Mouse (Mus musculus): ENCODE measurements around the gene Ralgapa1. TPM values are rescaled to one million over a fixed set of nuclear protein-coding genes. Genes with fewer than 3 reads are reported as not detected.

The Ralgapa1 gene
- polyA plus RNA-seq (2016; fragmentation: Nextera tagmentation; extraction: Ambion mirVana): 10.0 and 11.7 TPM in 2 replicates

GRCm38 (mm10) chr12:55820661-55821314, at the start of gene Ralgapa1:
Gene Ralgapa1, minus strand, starts transcription at chr12:55821167.
- ATAC-seq: peak; percentile 89
- no peaks in the 10 kb centered on the region for H3K36me3 ChIP-seq
- H3K9ac ChIP-seq: peak within 1 kb of the TSS; percentile 90
- H3K4me1 ChIP-seq: peaks cover 9% of the 10 kb centered on the region
- WGBS (ENCODE audit: insufficient replicate concordance): under 1% methylated on average over 72 of the region's 78 CpGs
- no peaks in the 10 kb centered on the region; the same call in 1 of the 2 replicates for H3K9me3 ChIP-seq (replicated peaks)
- H3K4me3 ChIP-seq: peak within 1 kb of the TSS; percentile 79
- H3K27ac ChIP-seq: peak within 1 kb of the TSS; percentile 88
- peak within 1 kb of the TSS; percentile 82 for H3K4me2 ChIP-seq
- no peaks in the 10 kb centered on the region for H3K27me3 ChIP-seq (replicated peaks)

DNA sequence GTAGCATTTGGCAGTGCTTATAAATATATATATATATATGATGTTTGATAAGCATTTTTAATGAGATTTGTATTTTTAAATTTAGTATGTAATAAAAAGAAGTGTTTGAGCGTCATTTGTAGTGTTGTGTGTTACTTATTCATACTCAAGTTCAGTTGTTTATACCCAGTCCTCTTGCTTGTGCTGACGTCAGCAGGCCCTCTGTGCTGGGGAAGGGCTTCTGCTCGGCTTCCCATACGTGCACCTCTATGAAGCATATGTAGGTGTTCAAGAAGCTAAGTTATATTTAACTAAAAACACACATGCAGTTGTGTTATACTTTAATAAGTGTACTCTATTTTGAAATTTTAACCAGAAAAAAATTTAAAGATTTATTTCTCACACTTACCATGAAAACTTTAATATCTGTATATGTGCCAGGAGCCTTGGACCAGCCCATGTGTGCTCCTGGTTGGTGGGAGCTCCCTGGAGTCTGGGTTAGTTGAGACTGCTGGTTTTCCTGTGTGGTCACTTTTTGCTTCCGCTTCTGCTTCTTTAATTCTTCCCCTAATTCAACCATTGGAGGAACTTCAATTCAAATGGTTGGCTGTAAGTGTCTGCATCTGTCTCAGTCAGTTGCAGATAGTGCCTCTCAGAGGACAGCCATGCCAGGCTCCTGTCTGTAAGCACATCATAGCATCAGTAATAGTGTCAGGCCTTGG, 48.8 kb upstream of the Ralgapa1 start:
- peaks cover 63% of the 10 kb centered on the region for H3K36me3 ChIP-seq
- no peaks in the 10 kb centered on the region for H3K27me3 ChIP-seq (replicated peaks)
- H3K4me3 ChIP-seq: no peak overlapping the region
- no peak for ATAC-seq
- H3K4me1 ChIP-seq: peaks cover 15% of the 10 kb centered on the region
- no peaks in the 10 kb centered on the region for H3K9me3 ChIP-seq (replicated peaks)
- no peak overlapping the region for H3K27ac ChIP-seq
- 64% methylated on average over 5 of the region's 5 CpGs for WGBS (ENCODE audit: insufficient replicate concordance)
- no peak overlapping the region for H3K9ac ChIP-seq
- no peak overlapping the region for H3K4me2 ChIP-seq

DNA sequence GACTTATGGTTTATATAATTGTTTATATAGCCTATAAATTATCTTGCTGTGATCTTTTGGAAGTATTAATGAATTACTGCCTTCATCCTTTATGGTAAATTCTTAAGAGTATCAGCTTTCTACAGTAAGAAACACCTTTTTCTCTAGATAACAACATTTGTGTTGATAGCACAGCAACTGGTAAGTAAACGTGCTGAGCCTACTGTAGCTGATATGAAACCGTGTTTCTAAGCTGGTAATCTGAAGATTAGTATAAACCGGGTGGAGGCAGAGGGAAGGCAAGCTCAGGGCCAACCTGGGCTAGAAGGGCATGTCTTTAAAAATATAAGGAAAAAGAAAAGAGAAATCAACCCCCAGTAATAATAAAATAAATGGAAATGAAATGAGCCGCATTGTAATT, 46.8 kb upstream of the Ralgapa1 start:
- no peak overlapping the region for H3K9ac ChIP-seq
- H3K27ac ChIP-seq: no peak overlapping the region
- no peaks in the 10 kb centered on the region for H3K9me3 ChIP-seq (replicated peaks)
- H3K27me3 ChIP-seq (replicated peaks): no peaks in the 10 kb centered on the region
- peaks cover 17% of the 10 kb centered on the region for H3K4me1 ChIP-seq
- peak; percentile 79 for ATAC-seq
- no peak overlapping the region for H3K4me3 ChIP-seq
- peaks cover 76% of the 10 kb centered on the region for H3K36me3 ChIP-seq
- H3K4me2 ChIP-seq: no peak overlapping the region
- 49% methylated on average over 4 of the region's 4 CpGs for WGBS (ENCODE audit: insufficient replicate concordance)

GRCm38 (mm10) chr12:55860631-55861030, 39.7 kb upstream of the Ralgapa1 start:
- ATAC-seq: no peak
- H3K27me3 ChIP-seq (replicated peaks): no peaks in the 10 kb centered on the region
- H3K4me2 ChIP-seq: peak overlapping the region; percentile 46
- no peak overlapping the region for H3K4me3 ChIP-seq
- H3K36me3 ChIP-seq: peaks cover 75% of the 10 kb centered on the region
- H3K27ac ChIP-seq: peak overlapping the region; percentile 86
- peaks cover 13% of the 10 kb centered on the region for H3K9me3 ChIP-seq (replicated peaks)
- peak overlapping the region; percentile 22; the same call in 1 of the 2 replicates for H3K9ac ChIP-seq
- peaks cover 46% of the 10 kb centered on the region for H3K4me1 ChIP-seq
- WGBS (ENCODE audit: insufficient replicate concordance): 77% methylated on average over 7 of the region's 7 CpGs

GRCm38 (mm10) chr12:55859409-55860349, 38.7 kb upstream of the Ralgapa1 start:
- ATAC-seq: peak; percentile 88
- Histone ChIP-seq H3K27ac (peak overlapping the region; percentile 86), H3K9ac (peak overlapping the region; percentile 22; the same call in 1 of the 2 replicates), H3K9me3 (replicated peaks) (peaks cover 14% of the 10 kb centered on the region), H3K4me2 (peak overlapping the region; percentile 46), H3K4me1 (peaks cover 37% of the 10 kb centered on the region), H3K4me3 (no peak overlapping the region), H3K27me3 (replicated peaks) (no peaks in the 10 kb centered on the region), H3K36me3 (peaks cover 75% of the 10 kb centered on the region)
- WGBS (ENCODE audit: insufficient replicate concordance): 71% methylated on average over 17 of the region's 17 CpGs

- Histone ChIP-seq H3K9me3 (replicated peaks) (peaks cover 8% of the 10 kb centered on the region), H3K4me3 (no peak overlapping the region), H3K36me3 (peaks cover 54% of the 10 kb centered on the region), H3K9ac (0 out of 2 replicates have a peak overlapping the region, but pooled peaks have one; percentile 8), H3K27ac (peak overlapping the region; percentile 48; the same call in 1 of the 2 replicates), H3K4me2 (peak overlapping the region; percentile 28), H3K4me1 (peaks cover 15% of the 10 kb centered on the region), H3K27me3 (replicated peaks) (no peaks in the 10 kb centered on the region)
- ATAC-seq: peak; percentile 97
Observed at GRCm38 (mm10) chr12:55850650-55851049, 29.7 kb upstream of the Ralgapa1 start.

DNA sequence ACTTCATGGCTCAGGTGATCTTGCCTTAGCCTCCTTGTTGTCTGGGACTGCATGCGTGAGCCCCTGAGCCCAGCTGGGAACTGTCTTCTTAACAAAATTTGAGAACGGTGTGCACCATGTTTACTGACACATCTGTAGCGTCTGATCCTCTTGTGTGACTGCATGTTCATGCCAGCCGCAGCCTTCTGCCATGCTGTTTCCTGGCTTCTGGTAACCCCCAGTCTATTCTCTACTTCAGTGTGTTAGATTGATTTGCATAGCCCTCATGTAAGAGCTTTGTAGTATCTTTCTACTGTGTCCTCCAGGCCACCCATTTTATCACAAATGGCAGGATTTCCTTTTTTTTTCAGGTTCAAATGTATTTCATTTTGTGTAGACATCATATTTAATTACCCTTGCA, 26.9 kb upstream of the Ralgapa1 start:
- WGBS (ENCODE audit: insufficient replicate concordance): 85% methylated on average over 4 of the region's 4 CpGs
- H3K27ac ChIP-seq: no peak overlapping the region
- no peak overlapping the region for H3K9ac ChIP-seq
- no peak for ATAC-seq
- peaks cover 15% of the 10 kb centered on the region for H3K4me1 ChIP-seq
- H3K4me2 ChIP-seq: no peak overlapping the region
- H3K36me3 ChIP-seq: peaks cover 57% of the 10 kb centered on the region
- no peaks in the 10 kb centered on the region for H3K27me3 ChIP-seq (replicated peaks)
- H3K9me3 ChIP-seq (replicated peaks): peaks cover 7% of the 10 kb centered on the region
- H3K4me3 ChIP-seq: no peak overlapping the region

- Histone ChIP-seq H3K27me3 (replicated peaks) (no peaks in the 10 kb centered on the region), H3K4me1 (peaks cover 15% of the 10 kb centered on the region), H3K4me2 (no peak overlapping the region), H3K36me3 (peaks cover 61% of the 10 kb centered on the region), H3K27ac (no peak overlapping the region), H3K4me3 (no peak overlapping the region), H3K9ac (no peak overlapping the region), H3K9me3 (replicated peaks) (peaks cover 7% of the 10 kb centered on the region)
- WGBS (ENCODE audit: insufficient replicate concordance): 49% methylated on average over 1 of the region's 1 CpGs
- ATAC-seq: no peak
Observed at GRCm38 (mm10) chr12:55846741-55847140, 25.8 kb upstream of the Ralgapa1 start.

DNA sequence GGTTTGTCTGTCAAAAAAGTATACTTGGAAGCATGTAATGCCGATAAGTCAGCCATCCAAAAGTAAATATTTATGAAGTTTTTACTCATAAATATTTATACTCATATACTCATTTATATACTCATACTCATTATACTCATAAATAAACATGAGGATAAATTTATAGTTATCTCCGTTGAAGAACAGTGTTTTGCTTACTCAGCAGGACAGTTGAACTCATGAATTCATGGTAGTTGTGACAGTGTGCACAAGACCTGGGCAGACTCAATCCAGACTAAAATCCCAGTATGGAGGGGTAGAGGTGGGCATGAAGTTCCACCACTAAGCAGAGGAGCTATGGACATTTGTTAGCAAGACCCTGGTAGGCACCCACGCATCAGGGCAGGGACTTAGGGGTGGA, 16.5 kb upstream of the Ralgapa1 start:
- peak overlapping the region; percentile 84; the same call in 1 of the 2 replicates for H3K9ac ChIP-seq
- 76% methylated on average over 3 of the region's 3 CpGs for WGBS (ENCODE audit: insufficient replicate concordance)

GRCm38 (mm10) chr12:55836199-55836951, 15.4 kb upstream of the Ralgapa1 start, which contains the start of gene Brms1l:
Gene Brms1l, plus strand, starts transcription at chr12:55836324.
- peak; percentile 99 for ATAC-seq
- WGBS (ENCODE audit: insufficient replicate concordance): under 1% methylated on average over 77 of the region's 77 CpGs

More for the DNA sequence above, 16.5 kb upstream of the Ralgapa1 start:
- peak overlapping the region; percentile 84 for H3K4me2 ChIP-seq
- no peaks in the 10 kb centered on the region for H3K27me3 ChIP-seq (replicated peaks)
- no peak for ATAC-seq
- H3K4me1 ChIP-seq: peaks cover 14% of the 10 kb centered on the region
- H3K36me3 ChIP-seq: peaks cover 16% of the 10 kb centered on the region
- peak overlapping the region; percentile 84 for H3K4me3 ChIP-seq
- H3K9me3 ChIP-seq (replicated peaks): no peaks in the 10 kb centered on the region
- H3K27ac ChIP-seq: no peak overlapping the region

DNA sequence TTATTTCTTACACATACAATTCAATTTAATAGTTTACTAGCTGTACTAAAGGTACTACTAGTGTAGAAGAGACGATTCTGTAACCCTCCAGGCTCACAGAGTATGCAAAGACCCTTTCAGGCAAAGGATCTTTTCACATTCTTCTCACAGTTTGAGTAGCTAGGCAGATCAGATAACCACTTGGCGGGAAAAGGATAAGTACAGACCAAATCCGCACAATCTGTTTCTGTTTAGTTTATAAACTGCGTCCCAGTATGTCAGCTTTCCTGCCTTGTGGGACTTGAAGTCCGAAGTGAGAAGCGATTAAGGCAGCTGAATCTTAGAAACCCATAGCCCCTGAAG, 14.9 kb upstream of the Ralgapa1 start:
- WGBS (ENCODE audit: insufficient replicate concordance): 2% methylated on average over 6 of the region's 6 CpGs
- Histone ChIP-seq H3K9me3 (replicated peaks) (no peaks in the 10 kb centered on the region), H3K4me3 (peak overlapping the region; percentile 84), H3K27me3 (replicated peaks) (no peaks in the 10 kb centered on the region), H3K9ac (peak overlapping the region; percentile 45; the same call in 1 of the 2 replicates), H3K4me1 (peaks cover 14% of the 10 kb centered on the region), H3K36me3 (peaks cover 4% of the 10 kb centered on the region; the same call in 1 of the 2 replicates), H3K27ac (peak overlapping the region; percentile 90; the same call in 1 of the 2 replicates), H3K4me2 (peak overlapping the region; percentile 84)
- ATAC-seq: no peak

More at GRCm38 (mm10) chr12:55836199-55836951, 15.4 kb upstream of the Ralgapa1 start, which contains the start of gene Brms1l:
- H3K4me2 ChIP-seq: peak within 1 kb of the TSS; percentile 84
- peaks cover 5% of the 10 kb centered on the region for H3K36me3 ChIP-seq
- peaks cover 14% of the 10 kb centered on the region for H3K4me1 ChIP-seq
- peak within 1 kb of the TSS; percentile 84 for H3K9ac ChIP-seq
- no peaks in the 10 kb centered on the region for H3K27me3 ChIP-seq (replicated peaks)
- peak within 1 kb of the TSS; percentile 90 for H3K27ac ChIP-seq
- no peaks in the 10 kb centered on the region for H3K9me3 ChIP-seq (replicated peaks)
- H3K4me3 ChIP-seq: peak within 1 kb of the TSS; percentile 84

All from liver, embryonic 12.5 days (tissue).